Mouse (Mus musculus): Measurements from ENCODE around the gene Sh3kbp1. TPM values are rescaled to one million over a fixed set of nuclear protein-coding genes. Genes with fewer than 3 reads are reported as not detected.

The Sh3kbp1 gene
- polyA plus RNA-seq, 1 experiment from 2014 or later: 42.5 TPM

DNA sequence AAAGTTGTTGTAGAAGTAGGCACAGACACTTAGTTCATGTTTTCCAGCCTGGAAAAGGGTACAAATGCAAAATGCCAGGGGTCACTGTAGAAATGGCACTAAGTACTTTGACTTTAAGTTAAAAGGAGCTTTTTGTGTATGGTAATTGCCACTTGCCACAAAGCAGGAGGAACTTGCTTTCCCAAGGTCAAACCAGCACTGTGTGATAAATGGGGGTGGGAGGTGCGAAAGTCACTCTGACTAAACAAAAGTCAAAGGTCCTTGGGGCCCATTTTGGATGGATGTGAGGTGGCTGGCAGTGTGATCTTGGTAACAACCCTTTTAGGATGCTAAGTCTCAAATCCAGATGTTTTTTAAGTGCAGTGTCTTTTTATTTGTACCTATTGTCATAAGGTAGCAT lies 316.5 kb downstream of the Sh3kbp1 start:
- no peak overlapping the region for H3K9ac ChIP-seq
- no peaks in the 10 kb centered on the region for H3K4me1 ChIP-seq (ENCODE audit: insufficient read depth)
- no peaks in the 10 kb centered on the region for H3K9me3 ChIP-seq (ENCODE audit: low read depth, low read length)
- DNase-seq: no peak
- H3K27me3 ChIP-seq (ENCODE audit: insufficient read depth, low read length): no peaks in the 10 kb centered on the region
- TF ChIP-seq CTCF (IDR thresholded peaks at IDR 0.05; ENCODE audit: low read depth): no peak
- no peak overlapping the region for H3K4me3 ChIP-seq (ENCODE audit: low read depth, low read length)
- no peaks in the 10 kb centered on the region for H3K36me3 ChIP-seq (ENCODE audit: insufficient read depth)
- no peak for ATAC-seq (ENCODE audit: insufficient read depth)
- 56% methylated on average over 1 of the region's 1 CpGs for WGBS
- no peak overlapping the region for H3K27ac ChIP-seq (ENCODE audit: low read depth)
- no peak overlapping the region for H3K4me2 ChIP-seq

DNA sequence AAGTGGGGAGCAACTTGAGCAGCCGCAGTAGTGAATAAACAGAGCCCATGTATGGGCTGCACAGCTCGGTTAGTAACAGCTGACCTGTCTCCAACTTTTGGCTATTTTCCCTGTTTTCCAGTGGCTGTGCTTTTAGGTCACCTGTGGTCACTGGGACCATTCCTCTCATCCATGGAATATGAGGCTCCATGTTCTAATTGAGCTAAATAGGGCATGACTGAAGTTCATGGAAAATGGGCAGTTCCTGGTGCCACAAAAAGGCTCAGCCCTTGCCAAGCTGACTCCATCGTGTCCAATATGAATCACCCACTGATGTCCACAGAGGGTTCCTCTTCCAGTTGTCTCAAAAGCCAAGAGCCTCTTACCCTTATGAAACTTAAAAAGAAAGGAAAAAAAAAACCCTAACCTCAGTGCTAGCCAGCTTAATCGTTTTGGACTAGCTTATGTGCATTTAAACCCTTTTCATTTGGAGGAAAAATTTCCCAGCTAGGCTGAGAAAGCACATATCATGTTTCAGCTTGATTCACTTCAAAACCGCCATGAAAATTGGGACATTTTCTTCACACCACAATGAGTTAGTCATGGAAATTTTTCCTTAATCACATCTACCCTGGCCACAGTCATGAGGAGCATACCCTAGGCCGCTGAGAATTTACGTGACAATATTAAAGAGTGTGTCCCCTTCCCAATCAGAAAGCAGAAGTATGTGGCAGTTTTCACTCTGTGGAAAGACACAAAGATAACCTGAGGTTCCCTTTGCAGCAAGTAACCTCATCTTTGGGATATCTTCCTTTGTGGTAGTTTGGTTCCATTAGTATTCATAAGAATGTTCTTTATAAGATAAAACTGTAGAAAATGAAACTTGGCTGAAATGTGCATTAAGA lies 326.7 kb downstream of the Sh3kbp1 start:
- TF ChIP-seq CTCF (IDR thresholded peaks at IDR 0.05; ENCODE audit: low read depth): no peak
- Histone ChIP-seq H3K9me3 (ENCODE audit: low read depth, low read length) (no peaks in the 10 kb centered on the region), H3K36me3 (ENCODE audit: insufficient read depth) (no peaks in the 10 kb centered on the region), H3K4me2 (no peak overlapping the region), H3K4me3 (ENCODE audit: low read depth, low read length) (no peak overlapping the region), H3K4me1 (ENCODE audit: insufficient read depth) (no peaks in the 10 kb centered on the region), H3K9ac (no peak overlapping the region), H3K27me3 (ENCODE audit: insufficient read depth, low read length) (no peaks in the 10 kb centered on the region), H3K27ac (ENCODE audit: low read depth) (no peak overlapping the region)
- WGBS: 75% methylated on average over 7 of the region's 7 CpGs
- ATAC-seq (ENCODE audit: insufficient read depth): no peak
- no peak for DNase-seq

DNA sequence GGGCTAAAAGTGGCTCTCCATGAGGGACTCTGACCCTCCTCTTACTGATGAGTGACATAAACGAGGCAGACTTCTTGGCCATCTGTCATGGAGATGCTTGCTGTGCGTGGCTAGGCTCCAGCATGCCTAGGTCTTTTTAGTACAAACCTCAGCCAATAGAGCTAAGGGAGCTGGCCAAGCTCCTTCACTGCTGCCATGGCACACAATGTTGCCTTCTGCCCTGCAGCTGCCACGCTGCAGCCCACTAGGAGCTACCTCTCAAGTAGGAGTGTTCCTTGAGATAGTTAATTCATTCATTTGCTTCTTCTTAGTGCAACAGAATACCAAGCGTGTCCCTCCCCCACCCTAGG lies 327.3 kb downstream of the Sh3kbp1 start:
- no peaks in the 10 kb centered on the region for H3K27me3 ChIP-seq (ENCODE audit: insufficient read depth, low read length)
- ATAC-seq (ENCODE audit: insufficient read depth): no peak
- TF ChIP-seq CTCF (IDR thresholded peaks at IDR 0.05; ENCODE audit: low read depth): no peak

DNA sequence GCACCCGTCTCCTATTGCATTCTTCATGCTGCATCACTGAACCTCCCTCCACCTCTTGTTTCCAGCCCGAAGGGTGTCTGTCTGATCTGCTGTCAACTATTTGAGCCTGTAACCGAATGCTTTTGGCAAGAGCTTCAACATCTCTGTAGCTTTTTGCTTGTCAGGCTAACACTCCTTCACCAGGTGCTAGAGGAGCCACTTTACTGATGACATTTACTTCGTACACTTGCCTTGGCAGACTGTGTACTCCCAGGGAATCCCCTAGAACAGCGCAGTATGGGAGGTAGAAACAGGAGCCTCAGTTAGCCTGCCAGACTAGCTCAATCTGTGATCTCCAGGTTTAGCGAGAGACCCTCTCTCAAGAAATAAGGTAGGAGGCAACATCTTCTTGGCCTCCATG lies 328.4 kb downstream of the Sh3kbp1 start:
- no peaks in the 10 kb centered on the region for H3K4me1 ChIP-seq (ENCODE audit: insufficient read depth)
- H3K27me3 ChIP-seq (ENCODE audit: insufficient read depth, low read length): no peaks in the 10 kb centered on the region
- no peaks in the 10 kb centered on the region for H3K36me3 ChIP-seq (ENCODE audit: insufficient read depth)
- no peak overlapping the region for H3K27ac ChIP-seq (ENCODE audit: low read depth)
- no peak for ATAC-seq (ENCODE audit: insufficient read depth)
- no peaks in the 10 kb centered on the region for H3K9me3 ChIP-seq (ENCODE audit: low read depth, low read length)
- no peak for DNase-seq
- no peak overlapping the region for H3K4me3 ChIP-seq (ENCODE audit: low read depth, low read length)
- TF ChIP-seq CTCF (IDR thresholded peaks at IDR 0.05; ENCODE audit: low read depth): no peak
- H3K9ac ChIP-seq: no peak overlapping the region
- H3K4me2 ChIP-seq: no peak overlapping the region
- WGBS: 69% methylated on average over 6 of the region's 6 CpGs

More for the DNA sequence above, 327.3 kb downstream of the Sh3kbp1 start:
- Histone ChIP-seq H3K9me3 (ENCODE audit: low read depth, low read length) (no peaks in the 10 kb centered on the region), H3K4me3 (ENCODE audit: low read depth, low read length) (no peak overlapping the region), H3K36me3 (ENCODE audit: insufficient read depth) (no peaks in the 10 kb centered on the region), H3K9ac (no peak overlapping the region), H3K4me1 (ENCODE audit: insufficient read depth) (no peaks in the 10 kb centered on the region), H3K27ac (ENCODE audit: low read depth) (no peak overlapping the region), H3K4me2 (no peak overlapping the region)
- DNase-seq: no peak
- WGBS: 58% methylated on average over 4 of the region's 4 CpGs

DNA sequence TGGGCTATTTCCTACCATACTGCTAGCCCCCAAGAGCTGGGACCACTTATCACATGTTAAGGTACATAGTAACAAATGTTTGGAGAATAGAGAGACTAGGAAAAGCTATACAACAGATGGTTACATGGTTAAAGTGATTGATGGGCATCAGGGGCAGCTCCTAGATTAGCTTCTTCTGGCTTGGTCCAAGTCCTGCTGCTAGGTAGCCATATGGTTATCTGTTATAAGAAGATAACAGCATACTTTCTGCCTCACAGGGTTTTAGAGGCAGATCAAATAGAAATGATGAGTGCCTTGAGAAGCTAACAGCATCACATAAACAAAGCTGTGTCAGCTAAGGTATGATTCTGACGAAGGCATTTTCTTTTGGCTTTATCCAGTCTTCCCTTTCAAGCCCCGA lies 334.3 kb downstream of the Sh3kbp1 start:
- Histone ChIP-seq H3K4me2 (no peak overlapping the region), H3K27me3 (ENCODE audit: insufficient read depth, low read length) (no peaks in the 10 kb centered on the region), H3K9me3 (ENCODE audit: low read depth, low read length) (no peaks in the 10 kb centered on the region), H3K4me3 (ENCODE audit: low read depth, low read length) (no peak overlapping the region), H3K27ac (ENCODE audit: low read depth) (no peak overlapping the region), H3K36me3 (ENCODE audit: insufficient read depth) (no peaks in the 10 kb centered on the region), H3K9ac (no peak overlapping the region), H3K4me1 (ENCODE audit: insufficient read depth) (no peaks in the 10 kb centered on the region)
- ATAC-seq (ENCODE audit: insufficient read depth) (no peak), DNase-seq (no peak)
- TF ChIP-seq CTCF (IDR thresholded peaks at IDR 0.05; ENCODE audit: low read depth): no peak
- 58% methylated on average over 2 of the region's 2 CpGs for whole genome bisulfite sequencing

DNA sequence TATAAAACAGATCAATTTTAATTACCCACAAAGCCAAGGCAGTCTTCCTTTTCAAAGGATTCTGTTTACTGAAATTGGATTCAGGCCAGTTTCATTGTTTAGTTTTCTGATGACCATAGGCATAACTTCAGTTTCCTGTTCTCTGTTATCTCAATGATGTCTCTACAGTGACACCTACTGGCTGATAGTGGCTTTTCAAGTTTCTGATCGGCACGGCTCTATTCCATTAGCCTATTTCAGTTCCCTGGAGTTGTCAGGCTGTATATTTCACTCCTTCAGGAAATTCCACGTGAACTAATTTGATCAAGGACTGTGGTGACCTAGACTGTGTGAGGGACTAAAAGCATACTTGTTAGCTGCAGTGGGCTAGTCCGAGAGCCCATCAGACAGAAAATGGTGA lies 336.2 kb downstream of the Sh3kbp1 start:
- DNase-seq: peak; percentile 94
- ATAC-seq (ENCODE audit: insufficient read depth): peak; percentile 67
- WGBS: 28% methylated on average over 4 of the region's 4 CpGs

DNA sequence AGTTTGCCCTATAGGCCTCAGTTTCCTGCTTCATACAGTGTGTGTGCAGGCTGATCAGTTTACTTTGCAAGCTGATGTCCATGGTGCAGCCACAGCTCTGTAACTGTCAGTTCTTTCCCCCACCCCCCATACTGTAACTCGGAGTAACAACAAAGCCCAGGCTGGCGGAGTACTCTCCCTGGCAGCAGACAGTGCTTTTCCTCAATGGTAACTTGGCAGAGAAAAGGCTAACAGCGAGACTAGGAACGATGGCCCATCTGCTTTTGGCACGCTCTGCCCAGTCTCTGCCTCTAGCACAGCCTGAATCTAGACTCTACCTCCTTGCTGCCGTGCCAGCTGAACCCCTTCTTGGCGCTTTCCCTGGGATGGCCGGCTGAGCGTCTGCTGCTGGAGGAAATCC lies 336.9 kb downstream of the Sh3kbp1 start:
- TF ChIP-seq CTCF (IDR thresholded peaks at IDR 0.05; ENCODE audit: low read depth): no peak
- ATAC-seq (ENCODE audit: insufficient read depth) (peak; percentile 25; the same call in 1 of the 2 replicates), DNase-seq (no peak)
- Histone ChIP-seq H3K9me3 (ENCODE audit: low read depth, low read length) (no peaks in the 10 kb centered on the region), H3K36me3 (ENCODE audit: insufficient read depth) (no peaks in the 10 kb centered on the region), H3K4me1 (ENCODE audit: insufficient read depth) (no peaks in the 10 kb centered on the region), H3K9ac (no peak overlapping the region), H3K4me3 (ENCODE audit: low read depth, low read length) (no peak overlapping the region), H3K4me2 (no peak overlapping the region), H3K27me3 (ENCODE audit: insufficient read depth, low read length) (no peaks in the 10 kb centered on the region), H3K27ac (ENCODE audit: low read depth) (no peak overlapping the region)
- 88% methylated on average over 9 of the region's 9 CpGs for WGBS

More for the DNA sequence above, 336.2 kb downstream of the Sh3kbp1 start:
- Histone ChIP-seq H3K4me3 (ENCODE audit: low read depth, low read length) (no peak overlapping the region), H3K36me3 (ENCODE audit: insufficient read depth) (no peaks in the 10 kb centered on the region), H3K9me3 (ENCODE audit: low read depth, low read length) (no peaks in the 10 kb centered on the region), H3K9ac (no peak overlapping the region), H3K27me3 (ENCODE audit: insufficient read depth, low read length) (no peaks in the 10 kb centered on the region), H3K27ac (ENCODE audit: low read depth) (no peak overlapping the region), H3K4me1 (ENCODE audit: insufficient read depth) (no peaks in the 10 kb centered on the region), H3K4me2 (no peak overlapping the region)
- TF ChIP-seq CTCF (IDR thresholded peaks at IDR 0.05; ENCODE audit: low read depth): peak; percentile 70

Data from lung, embryonic 14.5 days (tissue).